Mouse (Mus musculus): ENCODE measurements around the gene Ccdc180. TPM values are rescaled to one million over a fixed set of nuclear protein-coding genes. Genes with fewer than 3 reads are reported as not detected.

Ccdc180 gene
- polyA plus RNA-seq, 1 experiment from 2014 or later = 0.21 TPM

DNA sequence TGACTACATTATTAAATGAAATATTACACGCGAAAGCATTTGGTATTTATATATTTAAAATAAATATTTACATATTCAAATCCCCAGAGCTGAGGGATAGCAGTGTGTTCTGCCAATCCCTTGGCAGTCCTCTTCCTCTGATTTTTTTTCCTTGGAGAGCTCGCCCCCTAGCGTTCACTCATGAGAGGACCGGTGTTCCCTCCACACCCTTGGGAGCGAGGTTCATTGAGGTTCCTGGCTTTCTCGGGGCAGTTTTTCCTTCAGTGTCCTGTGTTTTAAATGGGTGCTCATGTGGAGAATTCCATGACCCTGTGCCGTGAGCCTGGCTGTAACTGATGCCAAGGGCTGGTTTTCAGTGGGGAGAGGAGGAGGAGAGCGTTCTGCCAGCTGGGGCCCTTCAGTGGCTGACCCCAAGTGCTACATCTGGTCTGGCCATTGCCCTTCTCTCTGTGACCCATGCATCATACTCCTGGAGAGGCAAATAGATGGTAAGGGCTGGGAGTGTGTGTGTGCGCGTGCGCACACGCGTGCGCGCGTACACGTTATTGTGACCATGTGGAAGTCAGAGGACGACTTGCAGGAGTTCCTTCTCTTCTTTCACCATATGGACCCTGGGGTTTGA lies 34.2 kb upstream of the Ccdc180 start:
- no peak; the same call in 1 of the 2 replicates for ATAC-seq (replicated peaks; ENCODE audit: insufficient number of reproducible peaks, low FRiP score, low TSS enrichment)

DNA sequence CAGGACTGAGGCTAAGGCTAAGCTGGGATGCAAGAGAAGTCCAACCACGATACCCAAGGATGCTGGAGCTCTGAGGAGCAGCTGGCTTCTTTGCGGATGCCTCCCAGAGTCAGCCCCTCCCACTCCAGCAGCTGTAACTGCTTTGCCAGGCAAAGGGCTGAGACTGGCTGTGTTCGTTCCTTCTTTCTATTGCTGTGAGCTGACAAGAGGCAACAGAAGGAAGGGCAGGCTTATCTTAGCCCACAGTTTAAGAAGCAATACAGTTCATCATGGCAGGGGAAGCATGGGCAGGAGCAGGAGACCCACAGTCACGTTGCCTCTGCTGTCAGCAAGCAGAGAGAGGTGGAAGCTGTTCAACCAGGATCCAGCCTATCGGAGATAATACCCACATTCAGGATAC lies 28.9 kb upstream of the Ccdc180 start:
- 45% methylated on average over 5 of the region's 5 CpGs for whole genome bisulfite sequencing (ENCODE audit: insufficient replicate concordance)
- no peak for ATAC-seq (replicated peaks; ENCODE audit: insufficient number of reproducible peaks, low FRiP score, low TSS enrichment)
- H3K9ac ChIP-seq (ENCODE audit: low read depth, low read length) = no peak overlapping the region
- H3K4me3 ChIP-seq (ENCODE audit: low read depth, low read length) = no peak overlapping the region
- no peak overlapping the region for H3K27ac ChIP-seq (ENCODE audit: low read depth, low read length)
- no peaks in the 10 kb centered on the region for H3K36me3 ChIP-seq (ENCODE audit: control insufficient read depth, insufficient read depth, low read length)
- no peak overlapping the region for H3K4me2 ChIP-seq
- no peaks in the 10 kb centered on the region; the same call in 1 of the 2 replicates for H3K9me3 ChIP-seq (replicated peaks; ENCODE audit: control insufficient read depth, low read length)
- H3K4me1 ChIP-seq (ENCODE audit: control insufficient read depth, insufficient read depth, low read length) = no peaks in the 10 kb centered on the region
- H3K27me3 ChIP-seq (ENCODE audit: control insufficient read depth, insufficient read depth, low read length) = peaks cover 7% of the 10 kb centered on the region

More for the DNA sequence above, 34.2 kb upstream of the Ccdc180 start:
- H3K4me1 ChIP-seq (ENCODE audit: control insufficient read depth, insufficient read depth, low read length) = peaks cover 10% of the 10 kb centered on the region
- H3K9ac ChIP-seq (ENCODE audit: low read depth, low read length) = no peak overlapping the region
- 43% methylated on average over 19 of the region's 19 CpGs for WGBS (ENCODE audit: insufficient replicate concordance)
- H3K4me2 ChIP-seq = no peak overlapping the region
- no peak overlapping the region for H3K27ac ChIP-seq (ENCODE audit: low read depth, low read length)
- H3K27me3 ChIP-seq (ENCODE audit: control insufficient read depth, insufficient read depth, low read length) = peaks cover 14% of the 10 kb centered on the region
- H3K36me3 ChIP-seq (ENCODE audit: control insufficient read depth, insufficient read depth, low read length) = no peaks in the 10 kb centered on the region
- no peaks in the 10 kb centered on the region; the same call in 1 of the 2 replicates for H3K9me3 ChIP-seq (replicated peaks; ENCODE audit: control insufficient read depth, low read length)
- no peak overlapping the region for H3K4me3 ChIP-seq (ENCODE audit: low read depth, low read length)

DNA sequence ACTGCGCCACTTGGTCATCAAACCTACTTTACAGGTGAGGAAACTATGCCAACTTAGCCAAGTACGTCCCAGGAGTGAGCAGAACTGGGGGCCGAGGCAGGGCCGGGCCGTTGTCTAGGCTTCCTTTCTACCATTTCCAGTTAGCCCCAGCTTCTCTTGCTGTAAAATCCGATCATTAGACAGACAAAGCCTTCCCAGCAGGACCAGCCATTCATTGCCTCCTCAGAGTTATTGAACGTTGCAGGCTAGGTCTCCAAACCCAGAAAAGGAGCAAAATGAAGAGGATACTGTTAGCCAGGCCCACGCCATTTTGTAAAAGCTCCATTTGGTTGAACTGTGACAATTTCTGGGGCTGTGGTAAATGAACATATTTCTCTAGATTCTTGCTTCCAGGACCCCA lies 22.7 kb upstream of the Ccdc180 start:
- H3K4me3 ChIP-seq (ENCODE audit: low read depth, low read length) = no peak overlapping the region
- no peak overlapping the region for H3K4me2 ChIP-seq
- peaks cover 6% of the 10 kb centered on the region; the same call in 1 of the 2 replicates for H3K4me1 ChIP-seq (ENCODE audit: control insufficient read depth, insufficient read depth, low read length)
- WGBS (ENCODE audit: insufficient replicate concordance) = 86% methylated on average over 8 of the region's 8 CpGs
- 0 out of 2 replicates have a peak, but pooled peaks cover 2% of the 10 kb centered on the region for H3K27me3 ChIP-seq (ENCODE audit: control insufficient read depth, insufficient read depth, low read length)
- H3K9ac ChIP-seq (ENCODE audit: low read depth, low read length) = no peak overlapping the region
- H3K9me3 ChIP-seq (replicated peaks; ENCODE audit: control insufficient read depth, low read length) = no peaks in the 10 kb centered on the region
- no peak for ATAC-seq (replicated peaks; ENCODE audit: insufficient number of reproducible peaks, low FRiP score, low TSS enrichment)
- no peaks in the 10 kb centered on the region for H3K36me3 ChIP-seq (ENCODE audit: control insufficient read depth, insufficient read depth, low read length)
- no peak overlapping the region for H3K27ac ChIP-seq (ENCODE audit: low read depth, low read length)

DNA sequence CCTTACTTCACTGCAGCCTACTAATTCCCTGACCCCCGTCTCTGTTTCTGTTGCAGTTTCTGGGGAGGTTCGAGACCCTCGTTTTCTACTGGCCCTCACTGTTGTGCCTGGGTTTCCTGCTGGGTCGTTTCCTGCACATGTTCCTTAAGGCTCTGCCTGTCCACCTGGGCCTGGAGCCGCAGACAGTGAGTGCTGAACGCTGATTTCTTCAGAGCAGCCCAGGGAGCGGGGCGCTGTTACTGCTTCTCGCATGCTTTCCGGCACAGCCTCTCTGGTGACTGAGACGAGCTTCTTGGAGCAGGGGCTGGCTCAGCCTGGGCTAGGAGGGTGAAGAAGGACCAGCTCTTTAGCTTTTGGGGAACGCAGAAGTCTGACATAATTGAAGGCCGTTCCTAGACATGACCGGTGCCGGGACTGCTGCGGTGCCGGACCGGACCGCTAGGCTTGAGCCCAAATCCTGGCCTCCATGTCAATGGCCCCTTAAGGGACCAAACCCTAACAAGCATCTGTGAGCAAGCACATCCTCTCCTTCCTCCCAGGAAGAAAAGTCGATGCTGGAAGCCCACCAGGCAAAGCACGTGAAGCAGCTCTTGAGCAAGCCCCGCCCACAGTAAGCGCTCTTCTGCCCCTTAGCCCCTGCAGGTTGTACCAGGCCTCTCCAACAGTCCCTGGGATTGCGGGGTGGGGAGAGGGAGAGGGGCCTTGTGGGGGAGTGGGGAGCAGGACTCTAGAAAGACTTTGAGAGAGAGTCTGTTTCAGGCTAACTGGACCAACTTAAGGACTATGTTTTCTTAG lies 20.9 kb upstream of the Ccdc180 start:
- ATAC-seq (replicated peaks; ENCODE audit: insufficient number of reproducible peaks, low FRiP score, low TSS enrichment) = no peak
- Histone ChIP-seq H3K9me3 (replicated peaks; ENCODE audit: control insufficient read depth, low read length) (no peaks in the 10 kb centered on the region), H3K9ac (ENCODE audit: low read depth, low read length) (no peak overlapping the region), H3K36me3 (ENCODE audit: control insufficient read depth, insufficient read depth, low read length) (no peaks in the 10 kb centered on the region), H3K27ac (ENCODE audit: low read depth, low read length) (no peak overlapping the region), H3K27me3 (ENCODE audit: control insufficient read depth, insufficient read depth, low read length) (no peaks in the 10 kb centered on the region), H3K4me3 (ENCODE audit: low read depth, low read length) (no peak overlapping the region), H3K4me2 (peak overlapping the region; percentile 50), H3K4me1 (ENCODE audit: control insufficient read depth, insufficient read depth, low read length) (peaks cover 6% of the 10 kb centered on the region; the same call in 1 of the 2 replicates)
- WGBS (ENCODE audit: insufficient replicate concordance) = 23% methylated on average over 24 of the region's 24 CpGs

DNA sequence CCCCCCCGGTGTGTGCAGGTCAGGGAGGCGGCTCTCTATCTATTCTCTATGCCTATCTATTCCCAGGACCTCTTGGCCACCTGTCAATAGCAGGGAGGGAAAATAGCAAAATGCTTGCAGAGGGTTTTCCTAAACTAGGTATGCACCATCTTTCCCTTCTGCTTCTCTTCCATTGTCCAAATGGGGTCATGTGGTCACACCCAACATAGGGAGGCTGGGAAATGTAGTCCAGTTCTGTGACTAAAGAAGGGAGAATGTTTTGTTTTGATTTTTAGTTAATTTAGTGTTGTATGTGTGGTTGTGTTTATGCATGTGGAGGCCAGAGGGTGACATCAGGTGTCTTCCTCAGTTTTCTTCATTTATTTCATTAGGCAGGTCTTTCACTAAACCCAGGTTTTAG lies 18.0 kb upstream of the Ccdc180 start:
- peaks cover 6% of the 10 kb centered on the region; the same call in 1 of the 2 replicates for H3K4me1 ChIP-seq (ENCODE audit: control insufficient read depth, insufficient read depth, low read length)
- no peaks in the 10 kb centered on the region for H3K27me3 ChIP-seq (ENCODE audit: control insufficient read depth, insufficient read depth, low read length)
- no peaks in the 10 kb centered on the region for H3K36me3 ChIP-seq (ENCODE audit: control insufficient read depth, insufficient read depth, low read length)
- 70% methylated on average over 2 of the region's 2 CpGs for WGBS (ENCODE audit: insufficient replicate concordance)
- peaks cover 3% of the 10 kb centered on the region for H3K9me3 ChIP-seq (replicated peaks; ENCODE audit: control insufficient read depth, low read length)
- H3K27ac ChIP-seq (ENCODE audit: low read depth, low read length) = no peak overlapping the region
- H3K4me3 ChIP-seq (ENCODE audit: low read depth, low read length) = no peak overlapping the region
- no peak overlapping the region for H3K4me2 ChIP-seq
- H3K9ac ChIP-seq (ENCODE audit: low read depth, low read length) = no peak overlapping the region
- ATAC-seq (replicated peaks; ENCODE audit: insufficient number of reproducible peaks, low FRiP score, low TSS enrichment) = no peak

DNA sequence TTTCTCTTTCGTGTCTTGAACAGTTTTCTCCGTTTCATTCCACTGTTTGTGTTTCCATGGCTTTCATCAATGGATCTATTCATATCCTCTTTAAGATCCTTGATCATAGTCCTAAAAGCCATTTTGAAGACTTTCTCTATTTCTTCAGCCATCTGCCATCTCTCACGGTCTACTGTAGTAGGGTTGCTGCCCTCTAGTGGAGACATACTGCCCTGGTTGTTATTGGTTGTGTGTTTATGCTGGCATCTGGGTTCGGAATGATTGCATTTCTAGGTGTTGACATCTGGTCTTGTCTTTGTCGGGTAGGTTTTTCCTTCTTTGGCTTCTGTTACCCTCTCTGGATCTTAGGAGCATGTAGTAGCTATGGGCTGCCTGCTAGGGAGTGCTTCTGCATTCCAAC lies 11.2 kb upstream of the Ccdc180 start:
- no peaks in the 10 kb centered on the region for H3K27me3 ChIP-seq (ENCODE audit: control insufficient read depth, insufficient read depth, low read length)
- H3K27ac ChIP-seq (ENCODE audit: low read depth, low read length) = no peak overlapping the region
- peaks cover 3% of the 10 kb centered on the region for H3K9me3 ChIP-seq (replicated peaks; ENCODE audit: control insufficient read depth, low read length)
- ATAC-seq (replicated peaks; ENCODE audit: insufficient number of reproducible peaks, low FRiP score, low TSS enrichment) = no peak
- no peaks in the 10 kb centered on the region for H3K36me3 ChIP-seq (ENCODE audit: control insufficient read depth, insufficient read depth, low read length)
- H3K9ac ChIP-seq (ENCODE audit: low read depth, low read length) = no peak overlapping the region
- WGBS (ENCODE audit: insufficient replicate concordance) = 42% methylated on average over 5 of the region's 5 CpGs
- H3K4me3 ChIP-seq (ENCODE audit: low read depth, low read length) = no peak overlapping the region
- H3K4me1 ChIP-seq (ENCODE audit: control insufficient read depth, insufficient read depth, low read length) = no peaks in the 10 kb centered on the region
- no peak overlapping the region for H3K4me2 ChIP-seq

DNA sequence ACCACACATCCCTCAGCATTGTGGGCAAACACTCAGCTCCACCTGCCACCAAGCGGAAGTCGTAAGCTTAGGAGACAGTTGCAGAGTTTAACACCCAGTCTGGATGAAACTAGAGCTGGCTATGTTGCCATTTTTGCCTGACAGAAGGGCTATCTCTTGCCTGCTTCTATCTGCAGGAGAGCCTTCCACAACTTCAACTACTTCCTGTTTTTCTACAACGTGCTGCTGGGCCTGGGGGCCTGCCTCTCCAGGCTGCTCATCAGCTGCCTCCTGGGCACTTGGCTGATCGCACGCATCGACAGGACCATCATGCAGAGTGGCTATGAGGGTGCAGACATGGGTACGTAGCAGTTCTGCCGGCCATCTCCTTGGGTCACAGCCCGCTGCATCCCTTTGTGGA lies 7.6 kb upstream of the Ccdc180 start:
- H3K27me3 ChIP-seq (ENCODE audit: control insufficient read depth, insufficient read depth, low read length) = no peaks in the 10 kb centered on the region
- H3K4me1 ChIP-seq (ENCODE audit: control insufficient read depth, insufficient read depth, low read length) = no peaks in the 10 kb centered on the region
- no peak overlapping the region for H3K4me2 ChIP-seq
- H3K9ac ChIP-seq (ENCODE audit: low read depth, low read length) = no peak overlapping the region
- H3K36me3 ChIP-seq (ENCODE audit: control insufficient read depth, insufficient read depth, low read length) = no peaks in the 10 kb centered on the region
- H3K4me3 ChIP-seq (ENCODE audit: low read depth, low read length) = no peak overlapping the region
- no peak overlapping the region for H3K27ac ChIP-seq (ENCODE audit: low read depth, low read length)
- WGBS (ENCODE audit: insufficient replicate concordance) = 65% methylated on average over 9 of the region's 9 CpGs
- no peak for ATAC-seq (replicated peaks; ENCODE audit: insufficient number of reproducible peaks, low FRiP score, low TSS enrichment)
- no peaks in the 10 kb centered on the region for H3K9me3 ChIP-seq (replicated peaks; ENCODE audit: control insufficient read depth, low read length)

DNA sequence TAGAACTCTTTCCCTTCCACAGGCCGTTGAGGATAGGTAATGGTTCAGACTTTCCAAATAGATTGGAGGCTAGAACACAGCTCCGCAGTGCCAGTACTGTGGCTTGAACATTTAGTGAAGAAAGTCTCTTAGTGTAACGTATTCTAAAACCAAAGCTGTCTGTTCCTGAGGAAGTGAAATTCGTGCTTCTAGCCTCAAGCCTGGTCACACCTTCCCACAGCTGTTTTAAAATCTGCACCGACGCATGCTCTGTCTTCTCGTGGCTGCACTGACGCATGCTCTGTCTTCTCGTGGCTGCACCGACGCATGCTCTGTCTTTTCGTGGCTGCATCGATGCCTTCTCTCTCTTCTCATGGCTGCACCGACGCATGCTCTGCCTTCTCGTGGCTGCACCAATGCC lies 6.9 kb upstream of the Ccdc180 start:
- Histone ChIP-seq H3K9ac (ENCODE audit: low read depth, low read length) (no peak overlapping the region), H3K27me3 (ENCODE audit: control insufficient read depth, insufficient read depth, low read length) (no peaks in the 10 kb centered on the region), H3K9me3 (replicated peaks; ENCODE audit: control insufficient read depth, low read length) (no peaks in the 10 kb centered on the region), H3K4me2 (no peak overlapping the region), H3K27ac (ENCODE audit: low read depth, low read length) (no peak overlapping the region), H3K36me3 (ENCODE audit: control insufficient read depth, insufficient read depth, low read length) (no peaks in the 10 kb centered on the region), H3K4me3 (ENCODE audit: low read depth, low read length) (no peak overlapping the region), H3K4me1 (ENCODE audit: control insufficient read depth, insufficient read depth, low read length) (no peaks in the 10 kb centered on the region)
- WGBS (ENCODE audit: insufficient replicate concordance) = 85% methylated on average over 16 of the region's 16 CpGs
- no peak for ATAC-seq (replicated peaks; ENCODE audit: insufficient number of reproducible peaks, low FRiP score, low TSS enrichment)
